Mouse (Mus musculus) forebrain, embryonic 11.5 days (tissue): Measurements from ENCODE around the gene Lix1. TPM values are rescaled to one million over a fixed set of nuclear protein-coding genes. Genes with fewer than 3 reads are reported as not detected.
A peak's percentile ranks its signal among the peaks of the same experiment; 100 is the strongest.

Experiments used
- ATAC-seq: fragments of 200-750 bp; cut with Nextera tagmentation; replicated peaks from 2 replicates; pipeline ENCODE4 v1.8.0; 2017; ENCODE audit warnings: moderate TSS enrichment; ENCODE audit not compliant: low FRiP score
- DNase-seq: peaks from one replicate; pipeline ENCODE4 v3.0.0-alpha.2; 2017; ENCODE audit warnings: low spot score
- H3K27ac ChIP-seq: fragments of 300-500 bp; sonication (generic); 2 replicates; pipeline ENCODE4 v1.5.1; 2014; ENCODE audit warnings: low read depth, low read length
- H3K27me3 ChIP-seq: fragments of 300-500 bp; sonication (generic); 2 replicates; pipeline ENCODE4 v1.6.1; 2014; ENCODE audit warnings: mild to moderate bottlenecking, low read length, mixed read lengths; ENCODE audit not compliant: control insufficient read depth, insufficient read depth
- H3K36me3 ChIP-seq: fragments of 300-500 bp; sonication (generic); 2 replicates; pipeline ENCODE4 v1.6.1; 2014; ENCODE audit warnings: mild to moderate bottlenecking, low read length, moderate library complexity, mixed read lengths; ENCODE audit not compliant: control insufficient read depth, insufficient read depth
- H3K4me1 ChIP-seq: fragments of 300-500 bp; sonication (generic); replicated peaks from 2 replicates; pipeline ENCODE4 v1.6.1; 2014; ENCODE audit warnings: low read length, mixed read lengths; ENCODE audit not compliant: control insufficient read depth, insufficient read depth
- H3K4me2 ChIP-seq: fragments of 300-500 bp; sonication (generic); 2 replicates; pipeline ENCODE4 v1.6.1; 2014; ENCODE audit warnings: low read depth, mild to moderate bottlenecking, low read length, moderate library complexity, mixed read lengths; ENCODE audit not compliant: severe bottlenecking
- H3K4me3 ChIP-seq: fragments of 300-500 bp; sonication (generic); 2 replicates; pipeline ENCODE4 v1.5.1; 2014; ENCODE audit warnings: low read depth, low read length
- H3K9ac ChIP-seq: fragments of 300-500 bp; sonication (generic); 2 replicates; pipeline ENCODE4 v1.6.1; 2014; ENCODE audit warnings: low read length
- H3K9me3 ChIP-seq: fragments of 300-500 bp; sonication (generic); 2 replicates; pipeline ENCODE4 v1.6.1; 2016; ENCODE audit warnings: low read length, mixed read lengths; ENCODE audit not compliant: control insufficient read depth
- WGBS: fragments of 180-500 bp; shearing (Covaris S2); extraction: QIAGEN DNeasy Blood & Tissue Kit; methylation state at CpG from one replicate; pipeline ENCODE4 v1.1.7; 2014; 5-methylcytosine and 5-hydroxymethylcytosine counted together
- polyA plus RNA-seq: library from polyadenylated mRNA; unstranded; fragments of >200 nt; fragmentation: Nextera tagmentation; extraction: Ambion mirVana; gene quantifications from 2 replicates; pipeline ENCODE4 v1.2.1, GENCODE M21; 2014

Gene Lix1
- polyA plus RNA-seq, result 89.3 and 106 TPM in 2 replicates

DNA sequence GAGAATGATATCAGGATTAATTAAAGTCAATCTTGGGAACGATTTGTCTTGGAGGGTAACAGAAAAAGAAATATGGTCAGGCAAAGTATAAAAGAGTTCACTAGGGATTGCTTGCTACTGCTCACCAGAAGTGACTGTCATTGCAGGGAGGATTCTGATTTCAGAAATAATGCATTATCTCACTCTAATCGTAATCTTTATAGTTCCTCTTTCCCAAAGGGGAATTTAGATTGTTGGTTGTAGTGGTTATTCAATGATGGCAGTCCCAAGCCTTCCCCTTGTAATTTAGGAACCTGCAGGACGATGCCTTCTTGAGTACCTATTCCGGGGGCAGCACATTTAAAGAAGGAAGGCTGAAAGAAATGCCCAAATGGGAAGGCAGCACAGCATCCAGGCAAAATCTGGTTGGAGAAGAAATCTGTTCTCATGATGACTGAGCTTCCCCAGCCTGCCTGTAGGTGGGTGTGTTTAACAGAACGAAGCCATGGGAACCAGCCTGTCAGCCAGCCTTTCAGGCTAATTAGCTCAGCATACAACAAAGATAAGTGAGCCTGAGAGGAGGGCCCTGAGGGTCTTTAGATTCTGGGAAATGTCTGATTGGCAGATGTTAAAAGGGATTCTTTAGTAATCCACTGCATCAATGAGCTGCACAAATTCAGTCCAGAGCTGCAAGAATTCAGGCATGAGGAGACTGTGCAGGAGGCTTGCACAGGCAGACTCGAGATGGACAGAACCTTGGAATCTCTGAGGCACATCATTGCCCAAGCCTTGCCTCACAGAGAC, at the start of gene Lix1:
Lix1 (plus strand) TSS at position 451 of the 783 bp plus-strand sequence.
- peak within 1 kb of the TSS; percentile 51; the same call in 1 of the 2 replicates for H3K27ac ChIP-seq
- WGBS, result 26% methylated on average over 6 of the region's 6 CpGs

DNA sequence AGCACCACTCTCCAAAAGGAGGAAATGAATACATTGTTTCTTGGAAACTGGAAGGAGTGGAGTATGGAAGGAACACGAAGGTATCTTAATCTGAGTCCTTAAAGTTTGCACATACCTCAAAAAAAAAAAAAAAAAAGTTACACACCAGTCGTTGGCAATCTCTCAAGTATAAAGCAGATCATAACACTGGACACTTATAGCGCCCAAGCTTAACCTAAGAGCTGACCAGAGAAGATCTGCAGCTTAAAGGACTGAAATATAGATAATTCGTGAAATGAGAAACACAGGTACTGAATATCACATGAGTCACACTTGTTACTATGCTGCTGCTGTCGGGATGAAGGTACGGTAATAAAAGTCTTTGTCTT, 28.9 kb upstream of the Lix1 start:
- Histone ChIP-seq H3K27ac (peak overlapping the region; percentile 70), H3K9ac (peak overlapping the region; percentile 77), H3K4me3 (peak overlapping the region; percentile 53), H3K27me3 (no peaks in the 10 kb centered on the region), H3K4me2 (peak overlapping the region; percentile 55), H3K9me3 (no peaks in the 10 kb centered on the region), H3K4me1 (no peaks in the 10 kb centered on the region), H3K36me3 (no peaks in the 10 kb centered on the region)
- ATAC-seq (no peak), DNase-seq (no peak)
- 7% methylated on average over 6 of the region's 6 CpGs for WGBS

More for the DNA sequence above, at the start of gene Lix1:
- Histone ChIP-seq H3K4me2 (peak within 1 kb of the TSS; percentile 50), H3K4me1 (peaks cover 2% of the 10 kb centered on the region; the same call in 1 of the 2 replicates), H3K36me3 (no peaks in the 10 kb centered on the region), H3K4me3 (peak within 1 kb of the TSS; percentile 25), H3K27me3 (no peaks in the 10 kb centered on the region), H3K9ac (peak within 1 kb of the TSS; percentile 35; the same call in 1 of the 2 replicates), H3K9me3 (no peaks in the 10 kb centered on the region)
- peak; percentile 83 for DNase-seq
- ATAC-seq, result peak; percentile 99

DNA sequence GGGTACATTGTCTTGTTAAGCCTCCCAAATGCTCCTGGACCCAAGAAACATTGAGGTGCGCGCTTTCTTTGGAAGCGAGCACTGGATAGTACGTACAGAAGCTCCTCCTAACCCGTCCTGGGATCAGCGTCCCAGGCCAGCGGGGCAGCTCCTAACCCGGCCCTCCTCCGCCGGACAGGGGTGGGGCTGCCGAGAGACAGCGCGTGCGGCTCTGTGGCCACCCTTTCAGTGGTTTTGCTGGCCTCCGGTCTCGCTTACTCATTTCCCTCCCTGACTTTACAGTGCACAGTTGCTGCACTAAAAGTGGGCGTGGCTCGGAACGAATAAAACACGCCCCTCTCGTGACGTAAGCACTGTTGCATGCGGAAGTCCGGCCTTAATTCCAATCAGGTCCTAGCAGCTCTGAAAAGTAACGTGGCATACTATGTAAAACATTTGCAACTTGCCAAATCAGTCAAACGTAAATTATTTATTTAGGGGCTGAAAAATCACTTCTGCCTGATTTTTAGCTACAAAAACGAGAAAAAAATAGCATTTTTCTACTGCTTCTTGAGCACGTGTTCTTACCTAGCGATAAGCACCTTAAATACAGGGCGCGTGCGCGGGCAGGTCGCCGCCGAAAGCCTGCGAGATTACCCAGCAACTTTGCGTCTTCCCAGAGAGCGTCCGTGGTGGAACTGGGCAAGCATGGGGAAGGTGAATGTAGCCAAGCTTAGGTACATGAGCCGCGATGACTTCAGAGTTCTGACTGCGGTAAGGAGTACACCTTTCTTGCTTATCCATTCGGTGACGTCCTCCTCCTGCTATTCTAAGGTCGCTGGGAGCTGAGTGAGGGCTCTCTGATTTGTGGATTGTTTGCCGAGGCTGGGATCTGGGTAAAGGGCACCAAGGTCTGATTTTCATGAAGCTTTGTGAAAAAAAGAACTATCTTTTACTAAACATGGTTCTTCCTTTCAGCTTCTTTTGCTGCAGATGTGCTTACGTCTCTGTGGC, 28.3 kb upstream of the Lix1 start, which contains the start of gene Riok2:
Riok2 (plus strand) TSS at position 392 of the 993 bp plus-strand sequence.
- under 1% methylated on average over 48 of the region's 48 CpGs for WGBS
- H3K4me1 ChIP-seq, result no peaks in the 10 kb centered on the region
- DNase-seq, result peak; percentile 95

DNA sequence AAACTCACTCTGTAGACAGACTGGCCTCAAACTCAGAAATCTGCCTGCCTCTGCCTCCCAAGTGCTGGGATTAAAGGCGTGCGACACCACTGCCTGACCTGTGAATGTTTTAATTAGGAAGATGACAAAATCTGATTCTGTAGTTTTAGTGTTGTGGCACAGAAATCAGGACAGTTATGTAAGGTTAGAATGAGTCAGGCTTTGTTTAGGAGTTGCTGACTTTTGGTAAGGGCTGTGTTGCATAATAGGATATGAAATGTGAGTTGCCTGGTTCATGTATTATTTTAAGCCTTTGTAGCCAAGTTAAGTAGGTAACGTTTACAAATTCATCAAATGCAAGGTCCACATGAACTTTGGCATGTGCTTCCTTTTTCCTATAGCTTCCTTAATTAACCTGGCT, 26.9 kb upstream of the Lix1 start:
- Histone ChIP-seq H3K9me3 (no peaks in the 10 kb centered on the region), H3K4me2 (peak overlapping the region; percentile 55), H3K9ac (no peak overlapping the region), H3K27ac (no peak overlapping the region), H3K4me1 (no peaks in the 10 kb centered on the region), H3K27me3 (no peaks in the 10 kb centered on the region), H3K36me3 (no peaks in the 10 kb centered on the region), H3K4me3 (peak overlapping the region; percentile 53; the same call in 1 of the 2 replicates)
- DNase-seq (no peak), ATAC-seq (no peak)
- 92% methylated on average over 3 of the region's 3 CpGs for WGBS

More for the DNA sequence above, 28.3 kb upstream of the Lix1 start, which contains the start of gene Riok2:
- Histone ChIP-seq H3K27me3 (no peaks in the 10 kb centered on the region), H3K9me3 (no peaks in the 10 kb centered on the region), H3K4me3 (peak within 1 kb of the TSS; percentile 53), H3K36me3 (no peaks in the 10 kb centered on the region), H3K4me2 (peak within 1 kb of the TSS; percentile 55), H3K27ac (peak within 1 kb of the TSS; percentile 70), H3K9ac (peak within 1 kb of the TSS; percentile 77)
- peak; percentile 98 for ATAC-seq

DNA sequence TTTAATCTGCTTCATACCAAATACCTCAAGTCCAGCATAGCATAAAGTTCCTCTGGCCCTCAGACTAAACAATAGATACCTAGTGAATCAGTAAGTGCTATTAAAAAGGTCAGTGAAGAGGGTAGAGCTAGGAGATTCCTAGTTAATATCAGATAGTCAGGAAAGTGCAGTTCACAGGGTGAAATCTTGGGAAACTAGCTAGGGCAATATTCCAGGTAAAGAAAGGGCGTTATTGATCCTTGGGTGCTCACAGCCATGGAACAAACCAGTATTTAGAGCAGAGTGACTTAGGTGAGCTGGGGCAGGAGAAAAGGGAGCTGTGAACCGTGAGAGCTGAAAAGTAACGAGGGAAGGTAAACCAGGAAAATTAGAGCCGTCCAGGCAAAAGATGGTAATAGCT, 18.8 kb upstream of the Lix1 start:
- Histone ChIP-seq H3K4me1 (no peaks in the 10 kb centered on the region), H3K27me3 (no peaks in the 10 kb centered on the region), H3K9me3 (no peaks in the 10 kb centered on the region), H3K27ac (no peak overlapping the region), H3K36me3 (peaks cover 5% of the 10 kb centered on the region), H3K4me2 (no peak overlapping the region), H3K9ac (no peak overlapping the region), H3K4me3 (no peak overlapping the region)
- 94% methylated on average over 4 of the region's 4 CpGs for WGBS
- ATAC-seq (no peak), DNase-seq (no peak)

DNA sequence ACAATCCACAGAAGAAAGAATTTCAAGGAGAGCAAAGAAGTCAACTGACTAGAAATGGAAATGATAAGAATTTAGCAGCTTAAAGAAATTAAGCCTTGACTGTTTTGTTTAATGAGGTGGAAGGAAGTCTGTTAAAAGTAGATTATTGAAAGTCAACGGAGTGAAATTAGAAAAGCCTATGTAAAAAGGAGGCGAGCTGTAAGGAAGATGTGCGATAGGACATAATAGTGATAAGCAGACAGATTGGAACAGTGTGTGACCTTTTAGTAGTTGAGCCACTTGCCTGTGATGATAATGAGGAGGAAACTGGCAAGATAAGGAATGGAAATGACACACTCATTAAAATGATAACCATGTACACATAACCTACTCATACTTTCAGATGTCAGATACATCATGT, 18.0 kb upstream of the Lix1 start:
- Histone ChIP-seq H3K27ac (no peak overlapping the region), H3K27me3 (no peaks in the 10 kb centered on the region), H3K9me3 (no peaks in the 10 kb centered on the region), H3K4me2 (no peak overlapping the region), H3K4me3 (no peak overlapping the region), H3K36me3 (peaks cover 5% of the 10 kb centered on the region), H3K4me1 (no peaks in the 10 kb centered on the region), H3K9ac (no peak overlapping the region)
- DNase-seq (no peak), ATAC-seq (no peak)
- WGBS, result 93% methylated on average over 3 of the region's 3 CpGs

DNA sequence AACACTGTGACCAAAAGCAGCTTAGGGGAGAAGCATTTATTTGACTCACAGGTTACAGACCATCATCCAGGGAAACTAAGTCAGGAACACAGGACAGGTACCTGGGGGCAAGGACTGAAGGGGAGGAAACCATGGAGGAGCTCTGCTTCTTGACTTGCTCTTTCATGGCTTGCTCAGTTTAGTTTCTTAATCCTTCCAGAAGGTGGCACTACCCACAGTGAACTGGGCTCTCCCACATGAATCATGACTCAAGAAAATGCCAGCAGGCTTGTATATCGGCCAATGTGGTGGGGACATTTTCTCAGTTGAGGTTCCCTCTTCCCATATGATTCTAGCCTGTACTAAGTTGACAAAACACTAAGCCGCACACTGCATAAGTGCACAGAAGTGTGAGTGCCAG, 16.4 kb upstream of the Lix1 start:
- H3K9ac ChIP-seq, result no peak overlapping the region
- no peak overlapping the region for H3K4me3 ChIP-seq
- H3K27ac ChIP-seq, result no peak overlapping the region
- no peaks in the 10 kb centered on the region for H3K4me1 ChIP-seq
- 95% methylated on average over 2 of the region's 2 CpGs for WGBS
- H3K36me3 ChIP-seq, result peaks cover 5% of the 10 kb centered on the region
- no peaks in the 10 kb centered on the region for H3K27me3 ChIP-seq
- ATAC-seq (no peak), DNase-seq (no peak)
- no peak overlapping the region for H3K4me2 ChIP-seq
- no peaks in the 10 kb centered on the region for H3K9me3 ChIP-seq

DNA sequence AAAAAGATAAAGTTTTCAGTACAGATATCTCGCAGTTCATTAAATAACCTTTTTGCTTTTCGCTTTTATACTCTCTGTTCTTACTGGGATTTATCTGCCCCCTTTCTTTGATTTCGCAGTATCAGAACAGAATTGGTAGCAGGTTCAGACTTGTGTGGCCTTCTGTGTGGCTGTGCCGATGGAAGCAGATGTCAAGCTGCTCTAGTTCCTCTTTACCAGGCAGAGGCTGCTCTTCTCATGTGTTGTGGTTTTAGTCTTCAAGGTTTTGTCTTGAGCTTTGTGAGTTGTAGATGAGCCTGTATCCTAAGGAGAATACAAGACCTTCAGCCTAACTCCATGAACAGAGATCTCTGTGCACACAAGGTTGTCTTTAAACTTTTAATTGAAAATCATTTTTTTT, 10.6 kb upstream of the Lix1 start:
- ATAC-seq (no peak), DNase-seq (no peak)
- Histone ChIP-seq H3K4me1 (peaks cover 1% of the 10 kb centered on the region; the same call in 1 of the 2 replicates), H3K9me3 (no peaks in the 10 kb centered on the region), H3K4me3 (no peak overlapping the region), H3K4me2 (no peak overlapping the region), H3K9ac (no peak overlapping the region), H3K27ac (no peak overlapping the region), H3K36me3 (peaks cover 5% of the 10 kb centered on the region), H3K27me3 (no peaks in the 10 kb centered on the region)
- 95% methylated on average over 4 of the region's 4 CpGs for WGBS
